Mouse (Mus musculus) urinary bladder, adult 18-20 months (tissue): ENCODE measurements around the gene Arhgap8.

Source experiments
- DNase-seq, 2 experiments: peaks; one replicate each; pipeline ENCODE4 v3.0.0; 2022; ENCODE audit warnings: low spot score in 2 of 2, mixed read lengths in 2 of 2

The Arhgap8 gene

GRCm38 (mm10) chr15:84800132-84800531 lies 80.3 kb downstream of the Arhgap8 start:
- DNase-seq = no peak

DNA sequence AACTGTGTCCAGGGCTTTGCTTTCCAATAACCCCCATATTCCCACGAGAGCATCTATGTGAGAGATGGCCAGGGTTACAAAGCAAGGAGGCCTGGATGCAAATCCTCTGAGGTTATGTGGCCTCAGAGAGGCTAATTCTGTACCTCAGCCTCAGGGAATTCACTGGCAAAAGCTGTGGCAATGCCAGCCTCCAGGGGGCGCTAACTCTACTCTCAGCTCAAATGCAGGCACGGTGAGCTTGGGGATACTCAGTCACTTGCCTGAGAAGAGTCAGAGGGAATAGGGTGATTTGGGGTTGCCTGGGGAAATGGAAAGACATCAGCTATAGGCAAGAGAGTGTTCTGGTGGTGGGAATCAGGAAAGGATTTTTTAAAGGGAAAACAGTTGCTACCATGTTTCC lies 83.8 kb downstream of the Arhgap8 start:
- peak; percentile 20 to 48 for DNase-seq

DNA sequence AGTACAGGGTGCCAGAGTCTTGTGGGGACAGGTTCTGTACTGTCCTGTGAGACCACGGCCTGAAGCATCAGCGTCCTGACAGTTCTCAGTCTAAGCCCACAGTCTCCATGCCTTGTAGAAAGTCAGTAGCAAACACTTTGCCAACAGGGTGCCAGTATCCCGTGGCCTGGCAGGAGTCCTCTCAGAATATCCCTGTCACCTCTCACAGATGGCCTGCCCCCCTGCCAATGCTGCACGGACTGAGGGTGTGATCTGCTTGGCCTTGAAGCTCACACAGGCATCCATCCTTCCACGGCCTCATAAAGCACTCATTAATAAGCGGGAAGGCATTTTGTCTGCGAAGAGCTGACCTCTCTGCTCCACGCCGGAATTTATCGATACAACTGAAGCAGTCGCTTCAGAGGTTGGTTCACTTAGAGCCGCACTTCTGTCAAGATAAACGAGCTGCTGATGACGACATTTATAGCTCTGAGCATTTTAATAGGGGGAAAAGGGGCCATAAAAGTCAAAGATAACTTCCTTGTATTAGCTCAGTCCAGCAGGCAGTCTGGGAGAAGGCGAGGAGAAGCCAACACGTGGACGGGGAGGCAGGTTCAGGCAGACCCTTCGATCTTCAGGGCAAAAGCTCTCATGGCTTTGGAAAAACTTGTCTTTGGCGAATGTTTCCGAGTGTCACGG lies 89.6 kb downstream of the Arhgap8 start:
- no peak for DNase-seq

GRCm38 (mm10) chr15:84811126-84811525 lies 91.3 kb downstream of the Arhgap8 start:
- DNase-seq = no peak

- DNase-seq = no peak
Observed at GRCm38 (mm10) chr15:84812831-84813357, 93.0 kb downstream of the Arhgap8 start.

- no peak for DNase-seq
Observed at GRCm38 (mm10) chr15:84815171-84815570, 95.3 kb downstream of the Arhgap8 start.

DNA sequence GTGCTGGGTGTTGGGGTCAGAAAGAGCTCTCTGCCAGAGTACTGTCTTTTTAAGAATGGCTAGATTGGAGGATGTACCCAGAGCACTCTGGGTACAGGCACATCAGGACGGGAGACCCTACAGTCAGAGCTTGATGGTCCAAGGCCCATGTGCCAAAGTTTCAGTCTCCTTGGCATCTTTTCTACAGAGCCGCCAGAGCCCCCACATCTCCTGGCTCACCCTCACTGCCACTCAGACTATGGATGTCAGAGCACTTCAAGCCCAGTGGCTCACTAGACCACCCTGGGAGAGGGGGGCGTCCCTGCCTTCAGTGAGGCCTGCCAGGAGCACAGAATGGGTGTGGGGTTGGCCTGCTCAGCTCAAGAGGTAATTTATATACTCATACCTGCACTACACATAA lies 97.7 kb downstream of the Arhgap8 start:
- no peak for DNase-seq

DNA sequence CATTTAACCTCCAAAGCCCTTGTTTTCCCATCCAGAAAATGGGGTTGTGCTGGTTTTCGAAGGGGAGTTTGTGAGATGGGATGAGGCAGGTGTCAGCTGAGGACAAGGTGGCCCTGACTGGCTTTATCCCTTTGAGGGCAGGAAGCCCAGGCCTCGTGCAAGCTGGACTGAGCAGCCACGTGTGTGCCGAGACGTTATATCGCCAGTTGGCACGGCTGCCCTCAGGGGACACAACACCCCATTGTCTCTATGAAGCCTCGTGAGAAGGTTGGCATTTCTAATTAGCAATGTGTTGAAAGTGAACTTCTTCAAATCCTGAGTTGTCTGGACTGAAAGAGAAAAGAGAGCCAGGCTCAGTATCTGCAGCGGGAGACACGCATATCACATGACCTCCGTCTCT lies 98.4 kb downstream of the Arhgap8 start:
- DNase-seq = no peak

GRCm38 (mm10) chr15:84820811-84821210 lies 101.0 kb downstream of the Arhgap8 start:
- DNase-seq = no peak
